Mouse (Mus musculus): Measurements from ENCODE around the gene Lmntd1.

Lmntd1 gene

GRCm38 (mm10) chr6:145605203-145605602 is 8.9 kb downstream of the Lmntd1 start:
- no peak for DNase-seq (ENCODE audit: low spot score in 2 of 2)

- no peak for DNase-seq (ENCODE audit: low spot score in 2 of 2)
These were observed 9.5 kb downstream of the Lmntd1 start for GRCm38 (mm10) chr6:145604648-145605047.

GRCm38 (mm10) chr6:145604126-145604525 is 10.0 kb downstream of the Lmntd1 start:
- DNase-seq (ENCODE audit: low spot score in 2 of 2): no peak

GRCm38 (mm10) chr6:145598794-145599555 is 15.1 kb downstream of the Lmntd1 start:
- DNase-seq (ENCODE audit: low spot score in 2 of 2): no peak

GRCm38 (mm10) chr6:145595905-145596304 is 18.2 kb downstream of the Lmntd1 start:
- no peak for DNase-seq (ENCODE audit: low spot score in 2 of 2)

GRCm38 (mm10) chr6:145593991-145594390 is 20.1 kb downstream of the Lmntd1 start:
- no peak for DNase-seq (ENCODE audit: low spot score in 2 of 2)

GRCm38 (mm10) chr6:145592531-145592998 is 21.6 kb downstream of the Lmntd1 start:
- no peak for DNase-seq (ENCODE audit: low spot score in 2 of 2)

- DNase-seq (ENCODE audit: low spot score in 2 of 2): no peak
These were observed 22.1 kb downstream of the Lmntd1 start for GRCm38 (mm10) chr6:145592036-145592435.

GRCm38 (mm10) chr6:145591578-145591977 is 22.5 kb downstream of the Lmntd1 start:
- no peak for DNase-seq (ENCODE audit: low spot score in 2 of 2)

- DNase-seq (ENCODE audit: low spot score in 2 of 2): no peak
These were observed 23.4 kb downstream of the Lmntd1 start for GRCm38 (mm10) chr6:145590501-145591293.

GRCm38 (mm10) chr6:145585052-145585973 is 28.8 kb downstream of the Lmntd1 start:
- peak; percentile 15 to 30 for DNase-seq (ENCODE audit: low spot score in 2 of 2)

- DNase-seq (ENCODE audit: low spot score in 2 of 2): no peak
These were observed 32.6 kb downstream of the Lmntd1 start for GRCm38 (mm10) chr6:145581366-145582170.

- no peak for DNase-seq (ENCODE audit: low spot score in 2 of 2)
These were observed 34.4 kb downstream of the Lmntd1 start for GRCm38 (mm10) chr6:145579761-145580160.

GRCm38 (mm10) chr6:145578457-145579185 is 35.5 kb downstream of the Lmntd1 start:
- no peak for DNase-seq (ENCODE audit: low spot score in 2 of 2)

GRCm38 (mm10) chr6:145576762-145577161 is 37.4 kb downstream of the Lmntd1 start:
- no peak for DNase-seq (ENCODE audit: low spot score in 2 of 2)

GRCm38 (mm10) chr6:145573250-145574013 is 40.7 kb downstream of the Lmntd1 start:
- DNase-seq (ENCODE audit: low spot score in 2 of 2): no peak

- DNase-seq (ENCODE audit: low spot score in 2 of 2): no peak
These were observed 45.4 kb downstream of the Lmntd1 start for GRCm38 (mm10) chr6:145568701-145569100.

GRCm38 (mm10) chr6:145567832-145568231 is 46.3 kb downstream of the Lmntd1 start:
- DNase-seq (ENCODE audit: low spot score in 2 of 2): no peak

GRCm38 (mm10) chr6:145567296-145567695 is 46.8 kb downstream of the Lmntd1 start:
- no peak for DNase-seq (ENCODE audit: low spot score in 2 of 2)
